Mouse (Mus musculus): ENCODE data around the gene Vpreb2.

- TF ChIP-seq CTCF (IDR thresholded peaks at IDR 0.05; ENCODE audit: low read depth) (no peak), EP300 (IDR thresholded peaks at IDR 0.05; ENCODE audit: low read depth) (no peak)
Measured at GRCm38 (mm10) chr16:17962091-17962490, 18.1 kb upstream of the Vpreb2 start.
